Mouse (Mus musculus): ENCODE data around the gene Ankrd45.
A peak's percentile ranks its signal among the peaks of the same experiment; 100 is the strongest.
"Not testable (repeated sequence)": the region's sequence is repeated elsewhere in the genome, so short reads cannot be mapped to it uniquely, and the experiment has no call there.

The Ankrd45 gene

GRCm38 (mm10) chr1:161142531-161143159 lies at the start of gene Ankrd45:
TSS of gene Ankrd45 (plus strand) at chr1:161142691.
- DNase-seq (ENCODE audit: low spot score): peak; percentile 37

GRCm38 (mm10) chr1:161099721-161100405 lies 42.6 kb upstream of the Ankrd45 start:
- no peak for DNase-seq (ENCODE audit: low spot score)

- DNase-seq (ENCODE audit: low spot score): no peak
Measured at GRCm38 (mm10) chr1:161103842-161104241, 38.6 kb upstream of the Ankrd45 start.

DNA sequence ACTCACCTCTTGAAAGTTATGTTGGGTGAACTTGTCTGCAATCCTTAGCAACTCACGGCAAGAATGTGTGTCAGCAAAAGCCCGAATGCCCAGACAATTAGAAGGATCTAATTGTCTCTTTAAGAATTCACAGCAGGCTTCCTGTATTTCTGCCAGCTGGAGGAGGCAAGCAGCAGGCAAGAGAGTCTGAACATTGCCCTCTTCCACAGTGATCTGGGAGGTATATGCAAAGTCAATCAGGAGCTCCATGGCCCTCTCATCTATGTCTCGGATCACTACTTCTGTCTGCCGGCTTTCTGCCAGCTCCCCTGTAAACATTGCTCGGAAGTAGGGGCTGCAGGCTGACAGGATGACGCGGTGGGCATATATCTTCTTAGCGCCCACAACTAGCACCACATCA lies 33.3 kb upstream of the Ankrd45 start:
- no peak for DNase-seq (ENCODE audit: low spot score)

DNA sequence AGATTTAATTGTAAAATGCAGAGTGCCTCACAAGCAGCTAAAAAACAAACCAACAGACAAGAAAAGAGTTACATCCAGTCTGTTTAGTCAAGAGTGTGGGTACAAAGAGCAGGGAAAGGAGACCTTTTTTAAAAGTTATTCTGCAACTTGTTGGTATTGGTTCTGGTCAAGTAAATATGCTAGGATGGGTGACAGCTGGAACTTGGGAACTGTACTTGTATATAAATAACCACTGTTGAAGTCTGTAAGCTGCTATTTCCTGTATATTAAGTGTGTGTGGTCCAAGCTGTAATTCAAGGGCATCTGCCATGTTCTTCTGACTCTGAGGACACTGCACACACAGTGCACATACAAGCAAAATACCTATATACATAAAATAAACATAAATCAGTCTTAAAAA lies 27.9 kb upstream of the Ankrd45 start:
- no peak for DNase-seq (ENCODE audit: low spot score)

GRCm38 (mm10) chr1:161122661-161123418 lies 19.7 kb upstream of the Ankrd45 start:
- no peak for DNase-seq (ENCODE audit: low spot score)

GRCm38 (mm10) chr1:161126461-161126860 lies 16.0 kb upstream of the Ankrd45 start:
- DNase-seq (ENCODE audit: low spot score): no peak

- peak; percentile 83 for DNase-seq (ENCODE audit: low spot score)
Measured at GRCm38 (mm10) chr1:161130726-161131664, 11.5 kb upstream of the Ankrd45 start, which contains the start of gene Klhl20. TSS of gene Klhl20 (minus strand) at chr1:161131511.

GRCm38 (mm10) chr1:161139496-161139895 lies 3.0 kb upstream of the Ankrd45 start:
- no peak for DNase-seq (ENCODE audit: low spot score)

- no peak for DNase-seq (ENCODE audit: low spot score)
Measured at GRCm38 (mm10) chr1:161140026-161140762, 2.3 kb upstream of the Ankrd45 start.

DNA sequence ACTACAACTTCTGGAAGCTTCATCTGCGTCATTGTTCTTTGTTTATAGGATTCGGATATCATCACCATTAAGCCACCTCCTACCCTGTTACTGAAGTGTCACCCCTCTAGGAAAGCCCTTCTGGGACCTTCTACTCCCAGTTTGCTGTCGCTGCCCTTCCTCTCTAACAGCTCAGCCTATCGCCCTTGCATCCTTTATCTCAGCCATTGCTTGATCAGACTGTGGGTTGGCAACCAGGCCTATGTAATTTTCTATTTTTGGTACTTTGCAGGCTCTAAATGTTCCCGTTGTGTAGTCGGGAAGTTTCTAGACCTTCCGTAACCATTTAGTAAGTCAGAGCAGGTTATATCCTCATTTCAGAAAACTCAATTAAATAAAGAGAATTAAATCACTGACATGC lies 725 bp downstream of the Ankrd45 start:
- no peak for DNase-seq (ENCODE audit: low spot score)

- not testable (repeated sequence) for DNase-seq (ENCODE audit: low spot score)
Measured at GRCm38 (mm10) chr1:161145611-161146010, 3.1 kb downstream of the Ankrd45 start.

- no peak for DNase-seq (ENCODE audit: low spot score)
Measured at GRCm38 (mm10) chr1:161147888-161148287, 5.4 kb downstream of the Ankrd45 start.

DNA sequence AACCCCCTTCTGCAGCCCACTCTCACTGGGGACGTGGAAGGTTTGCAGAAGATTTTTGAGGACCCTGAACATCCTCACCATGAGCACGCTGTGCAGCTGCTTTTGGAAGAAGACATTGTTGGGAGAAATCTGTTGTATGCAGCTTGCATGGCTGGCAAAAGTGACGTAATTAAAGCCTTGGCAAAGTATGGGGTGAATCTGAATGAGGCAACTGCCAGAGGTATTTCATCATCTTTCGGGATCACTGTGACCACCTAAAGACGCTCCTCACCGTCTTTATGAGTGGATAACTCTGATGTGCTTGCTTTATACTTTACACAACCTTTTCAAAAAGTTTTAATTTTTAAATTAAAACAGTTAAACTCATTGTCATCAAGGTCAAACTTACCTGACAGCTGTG lies 8.6 kb downstream of the Ankrd45 start:
- DNase-seq (ENCODE audit: low spot score): no peak

GRCm38 (mm10) chr1:161156546-161156945 lies 14.1 kb downstream of the Ankrd45 start:
- no peak for DNase-seq (ENCODE audit: low spot score)

DNA sequence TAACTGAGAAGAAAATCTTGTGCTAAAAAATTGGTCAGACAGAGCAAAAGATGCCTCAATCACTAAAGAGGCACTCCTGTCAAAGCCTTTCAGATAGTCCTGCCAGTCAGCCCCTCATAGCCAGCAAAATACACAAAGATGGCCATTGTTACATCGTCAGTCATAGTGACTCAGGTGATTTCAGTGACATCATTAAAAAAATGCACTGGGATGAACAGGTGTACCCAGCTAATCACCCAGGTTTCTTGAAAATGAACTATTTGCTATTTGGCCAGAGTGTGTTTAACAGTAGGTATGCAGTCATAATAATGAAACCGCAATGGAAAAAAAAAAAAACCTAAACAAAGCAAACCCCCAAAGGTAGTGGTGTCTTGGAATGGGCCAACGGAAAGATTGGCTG lies 16.7 kb downstream of the Ankrd45 start, which contains the start of gene Tex50:
Gene Tex50, minus strand, starts transcription at position 101 of the 400 bp plus-strand sequence.
- DNase-seq (ENCODE audit: low spot score): no peak

GRCm38 (mm10) chr1:161160266-161160665 lies 17.8 kb downstream of the Ankrd45 start:
- no peak for DNase-seq (ENCODE audit: low spot score)

- DNase-seq (ENCODE audit: low spot score): peak; percentile 37
Measured at GRCm38 (mm10) chr1:161170651-161171050, 28.2 kb downstream of the Ankrd45 start.

GRCm38 (mm10) chr1:161180674-161181073 lies 38.2 kb downstream of the Ankrd45 start:
- DNase-seq (ENCODE audit: low spot score): no peak

DNA sequence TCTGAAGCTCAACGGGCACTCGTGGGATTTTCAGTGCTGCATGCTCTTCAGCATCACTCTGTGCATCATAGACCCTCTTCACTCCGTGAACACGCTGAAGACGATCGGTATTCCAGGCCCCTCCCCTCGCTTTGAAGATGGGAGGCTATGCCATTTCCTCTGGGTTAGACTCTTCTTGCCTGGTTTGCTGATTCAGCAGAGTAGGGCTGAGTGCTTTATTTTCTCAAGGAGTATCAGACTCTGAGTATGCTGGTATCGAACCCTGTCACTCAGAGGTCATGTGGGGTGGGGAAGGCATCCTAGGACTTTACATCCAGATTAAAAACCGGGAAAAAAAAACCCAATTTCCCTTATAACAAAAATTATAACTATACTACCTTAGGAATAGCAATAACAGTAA lies 39.9 kb downstream of the Ankrd45 start:
- DNase-seq (ENCODE audit: low spot score): no peak

DNA sequence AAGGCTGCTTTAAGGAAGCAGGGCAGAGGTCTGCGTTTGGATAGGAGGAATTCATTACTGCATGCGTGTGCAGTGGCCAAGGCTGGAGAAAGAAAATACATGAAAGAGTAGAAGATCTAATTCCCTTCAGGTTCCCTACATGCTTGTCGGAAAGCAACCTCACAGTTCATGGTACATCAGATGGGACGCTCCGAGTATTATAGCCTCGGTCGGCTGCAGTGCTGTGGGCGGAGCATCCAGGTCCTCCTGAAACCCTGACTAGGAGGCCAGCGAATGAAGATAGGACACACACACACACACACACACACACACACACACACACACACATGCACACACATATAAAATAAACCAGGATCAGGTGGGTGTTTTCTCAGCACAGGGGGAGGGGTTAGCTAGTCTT lies 41.2 kb downstream of the Ankrd45 start:
- no peak for DNase-seq (ENCODE audit: low spot score)
